Mouse (Mus musculus) hindbrain, embryonic 16.5 days (tissue): ENCODE data around the gene Nbr1. TPM values are rescaled to one million over a fixed set of nuclear protein-coding genes. Genes with fewer than 3 reads are reported as not detected.
A peak's percentile ranks its signal among the peaks of the same experiment; 100 is the strongest.

Experiments used
- ATAC-seq: fragments of 200-750 bp; cut with Nextera tagmentation; 2 replicates; pipeline ENCODE4 v1.8.0; 2017; ENCODE audit warnings: moderate TSS enrichment, moderate library complexity
- H3K27ac ChIP-seq: fragments of 300-500 bp; sonication (generic); 2 replicates; pipeline ENCODE4 v1.5.1; 2014; ENCODE audit warnings: low read depth, mild to moderate bottlenecking, control low read depth, low read length, moderate library complexity
- H3K27me3 ChIP-seq: fragments of 300-500 bp; sonication (generic); replicated peaks from 2 replicates; pipeline ENCODE4 v1.6.1; 2014; ENCODE audit warnings: low read length; ENCODE audit not compliant: control insufficient read depth, insufficient read depth
- H3K36me3 ChIP-seq: fragments of 300-500 bp; sonication (generic); 2 replicates; pipeline ENCODE4 v1.6.1; 2014; ENCODE audit warnings: mild to moderate bottlenecking, low read length, moderate library complexity, mixed read lengths; ENCODE audit not compliant: control insufficient read depth, insufficient read depth
- H3K4me1 ChIP-seq: fragments of 300-500 bp; sonication (generic); 2 replicates; pipeline ENCODE4 v1.6.1; 2014; ENCODE audit warnings: low read depth, low read length; ENCODE audit not compliant: control insufficient read depth, insufficient read depth
- H3K4me2 ChIP-seq: fragments of 300-500 bp; sonication (generic); 2 replicates; pipeline ENCODE4 v1.6.1; 2014; ENCODE audit warnings: mild to moderate bottlenecking, low read length, control low read depth, moderate library complexity
- H3K4me3 ChIP-seq: fragments of 300-500 bp; sonication (generic); 2 replicates; pipeline ENCODE4 v1.5.1; 2014; ENCODE audit warnings: mild to moderate bottlenecking, low read length, control low read depth, moderate library complexity
- H3K9ac ChIP-seq: fragments of 300-500 bp; sonication (generic); 2 replicates; pipeline ENCODE4 v1.6.1; 2014; ENCODE audit warnings: low read depth, mild to moderate bottlenecking, control low read depth, low read length, moderate library complexity
- H3K9me3 ChIP-seq: fragments of 300-500 bp; sonication (generic); 2 replicates; pipeline ENCODE4 v1.6.1; 2014; ENCODE audit warnings: mild to moderate bottlenecking, low read length, moderate library complexity; ENCODE audit not compliant: control insufficient read depth
- WGBS: fragments of 180-500 bp; shearing (Covaris S2); extraction: QIAGEN DNeasy Blood & Tissue Kit; methylation state at CpG from one replicate; pipeline ENCODE4 v1.1.7; 2014; 5-methylcytosine and 5-hydroxymethylcytosine counted together
- polyA plus RNA-seq: library from polyadenylated mRNA; unstranded; fragments of >200 nt; fragmentation: Nextera tagmentation; extraction: Ambion mirVana; gene quantifications from 2 replicates; pipeline ENCODE4 v1.2.1, GENCODE M21; 2015

Gene Nbr1
- polyA plus RNA-seq, 1 experiment from 2014 or later = 80.5 TPM

DNA sequence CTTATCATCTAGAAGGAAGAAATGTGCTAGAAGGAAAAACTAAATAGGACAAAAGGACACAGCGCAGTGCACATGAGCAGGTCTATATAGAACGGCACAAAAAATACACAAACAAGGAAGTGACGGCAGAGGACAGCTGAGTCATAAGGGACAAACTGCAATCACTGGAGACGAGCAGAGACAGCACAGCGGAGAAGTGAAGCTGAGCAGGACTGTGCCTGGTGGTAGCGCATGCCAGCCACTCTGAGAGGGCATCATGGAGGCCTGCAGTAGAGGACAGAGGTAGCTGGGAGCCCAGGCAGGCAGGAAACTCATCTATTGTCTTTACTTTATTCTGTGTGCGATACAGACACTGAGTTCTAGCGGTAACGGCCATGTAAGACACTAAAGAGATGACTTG lies 8.4 kb upstream of the Nbr1 start:
- H3K36me3 ChIP-seq = no peaks in the 10 kb centered on the region
- no peak overlapping the region for H3K4me2 ChIP-seq
- H3K27me3 ChIP-seq = no peaks in the 10 kb centered on the region
- no peak overlapping the region for H3K27ac ChIP-seq
- H3K9me3 ChIP-seq = no peaks in the 10 kb centered on the region
- H3K4me3 ChIP-seq = no peak overlapping the region
- ATAC-seq = no peak
- no peaks in the 10 kb centered on the region for H3K4me1 ChIP-seq
- 83% methylated on average over 9 of the region's 9 CpGs for WGBS
- H3K9ac ChIP-seq = no peak overlapping the region

DNA sequence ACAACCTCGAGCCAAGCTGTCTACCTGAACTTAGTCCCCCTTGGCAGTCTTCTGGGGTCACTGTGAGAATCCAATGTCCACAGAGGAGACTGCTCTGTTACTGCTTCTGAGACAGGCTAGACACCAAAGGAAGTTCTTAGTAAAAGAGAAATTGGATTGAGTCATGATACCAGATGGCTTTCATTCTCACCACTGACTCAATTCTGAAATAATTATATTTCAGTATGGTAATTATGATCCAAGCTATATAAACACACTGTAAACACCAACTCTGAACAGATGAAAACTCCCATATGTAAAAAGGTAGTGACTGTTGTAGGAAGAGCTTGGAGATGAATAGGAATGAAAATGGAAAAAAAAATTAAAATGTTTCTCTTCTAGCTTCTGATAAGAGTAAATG lies 7.8 kb upstream of the Nbr1 start:
- WGBS = 55% methylated on average over 1 of the region's 1 CpGs
- no peak for ATAC-seq

DNA sequence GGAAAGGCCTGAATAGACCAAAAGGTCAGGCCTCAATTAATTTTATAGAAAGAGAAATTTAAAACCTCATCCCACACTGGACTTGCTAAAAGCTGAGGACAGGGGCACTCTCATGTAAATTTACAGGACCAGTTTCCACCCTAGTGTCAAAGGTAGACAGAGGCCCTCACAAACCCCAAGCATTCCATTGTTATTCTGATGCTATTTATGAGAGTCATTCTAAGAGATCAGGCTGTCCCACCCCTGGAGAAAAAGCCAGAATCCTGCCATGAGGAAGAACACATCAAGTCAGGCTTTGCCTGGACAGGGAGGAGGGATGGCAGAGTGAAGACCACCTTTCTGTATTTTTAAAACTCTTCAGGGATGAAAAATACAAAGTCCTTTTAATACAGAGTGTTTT lies 3.4 kb upstream of the Nbr1 start:
- H3K27me3 ChIP-seq = no peaks in the 10 kb centered on the region
- no peaks in the 10 kb centered on the region for H3K9me3 ChIP-seq
- no peak overlapping the region for H3K4me3 ChIP-seq
- H3K27ac ChIP-seq = no peak overlapping the region
- H3K4me1 ChIP-seq = peaks cover 6% of the 10 kb centered on the region
- H3K9ac ChIP-seq = no peak overlapping the region
- no peak for ATAC-seq
- no peak overlapping the region for H3K4me2 ChIP-seq
- no peaks in the 10 kb centered on the region for H3K36me3 ChIP-seq

More for the DNA sequence above, 7.8 kb upstream of the Nbr1 start:
- H3K27me3 ChIP-seq = no peaks in the 10 kb centered on the region
- no peak overlapping the region for H3K4me2 ChIP-seq
- no peaks in the 10 kb centered on the region for H3K9me3 ChIP-seq
- H3K9ac ChIP-seq = no peak overlapping the region
- no peaks in the 10 kb centered on the region for H3K4me1 ChIP-seq
- H3K27ac ChIP-seq = no peak overlapping the region
- no peaks in the 10 kb centered on the region for H3K36me3 ChIP-seq
- no peak overlapping the region for H3K4me3 ChIP-seq

DNA sequence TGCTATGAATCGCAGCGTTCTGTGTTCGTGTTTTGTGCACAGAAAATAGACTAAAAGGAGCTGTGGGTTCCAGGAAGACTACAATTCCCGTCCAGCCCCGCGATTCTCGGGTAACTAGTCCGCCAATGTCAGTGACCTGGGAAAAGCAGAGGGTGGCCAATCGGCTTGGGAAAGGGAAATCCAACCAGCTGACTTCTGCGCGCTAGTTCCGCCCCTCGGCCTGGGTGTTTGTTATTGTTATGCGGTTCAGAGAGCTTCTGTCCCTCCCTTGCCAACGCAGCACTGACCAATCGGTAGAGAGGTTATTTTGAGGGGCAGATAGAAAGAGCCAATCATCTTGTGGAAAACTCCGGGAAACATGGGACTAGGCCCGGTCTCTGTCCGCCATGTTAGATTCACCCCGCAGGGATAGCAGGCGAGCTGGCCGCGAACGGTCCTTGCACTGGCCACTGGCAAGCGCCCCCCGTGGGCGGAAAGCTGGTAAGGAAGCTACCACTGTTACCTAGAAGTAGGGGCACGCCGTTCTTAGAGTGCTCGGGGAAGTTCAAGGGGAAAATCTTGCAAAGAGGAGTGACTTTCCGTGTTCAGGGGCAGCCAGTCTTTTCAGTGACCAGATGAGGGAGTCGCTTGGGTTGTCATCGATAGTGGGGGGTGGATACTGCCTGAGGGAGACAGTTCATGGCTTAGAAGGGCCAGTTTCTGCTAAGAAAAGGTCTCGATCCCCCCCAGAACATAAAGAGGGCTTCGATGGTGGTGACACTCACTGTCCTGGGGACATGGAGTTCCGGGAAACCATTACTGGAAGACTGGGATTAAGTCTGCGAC lies 739 bp downstream of the Nbr1 start:
- Histone ChIP-seq H3K4me1 (peaks cover 20% of the 10 kb centered on the region), H3K27ac (peak overlapping the region; percentile 98), H3K36me3 (no peaks in the 10 kb centered on the region), H3K4me3 (peak overlapping the region; percentile 83), H3K9me3 (no peaks in the 10 kb centered on the region), H3K4me2 (peak overlapping the region; percentile 79), H3K27me3 (no peaks in the 10 kb centered on the region), H3K9ac (peak overlapping the region; percentile 85)
- WGBS = under 1% methylated on average over 37 of the region's 37 CpGs
- peak; percentile 98 for ATAC-seq

DNA sequence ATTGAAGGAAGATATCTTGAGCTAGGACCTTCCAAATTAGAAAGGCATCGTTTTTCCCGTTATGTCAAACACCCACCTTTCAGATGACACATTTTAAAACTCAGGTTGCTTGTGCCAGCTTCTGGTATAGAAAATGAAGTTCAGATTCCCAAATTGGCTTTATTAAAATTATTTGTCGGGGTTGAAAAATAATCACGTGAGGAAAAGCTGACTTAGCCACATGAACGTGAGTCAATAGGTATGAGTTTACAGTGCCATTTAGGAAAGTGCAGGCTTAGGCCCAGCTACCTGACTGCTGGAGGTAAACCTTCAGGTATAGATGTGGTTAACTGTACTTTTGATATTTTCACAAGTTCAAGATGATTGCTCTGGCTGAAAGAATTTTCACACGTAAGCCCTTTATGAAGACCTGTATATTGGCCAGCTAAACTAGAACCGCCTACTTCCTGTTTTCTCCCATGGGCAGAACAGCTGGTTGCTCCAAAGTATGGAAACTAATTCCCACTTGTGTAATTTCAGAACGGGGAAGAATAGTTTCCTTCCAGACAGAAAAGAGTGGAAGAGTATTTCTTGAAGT lies 1.5 kb downstream of the Nbr1 start:
- H3K4me2 ChIP-seq = peak overlapping the region; percentile 79
- 20% methylated on average over 8 of the region's 8 CpGs for WGBS
- no peaks in the 10 kb centered on the region for H3K9me3 ChIP-seq
- no peaks in the 10 kb centered on the region; the same call in 1 of the 2 replicates for H3K36me3 ChIP-seq
- H3K9ac ChIP-seq = peak overlapping the region; percentile 85
- H3K27me3 ChIP-seq = no peaks in the 10 kb centered on the region
- H3K4me3 ChIP-seq = peak overlapping the region; percentile 83
- H3K4me1 ChIP-seq = peaks cover 20% of the 10 kb centered on the region
- no peak for ATAC-seq
- peak overlapping the region; percentile 98 for H3K27ac ChIP-seq

DNA sequence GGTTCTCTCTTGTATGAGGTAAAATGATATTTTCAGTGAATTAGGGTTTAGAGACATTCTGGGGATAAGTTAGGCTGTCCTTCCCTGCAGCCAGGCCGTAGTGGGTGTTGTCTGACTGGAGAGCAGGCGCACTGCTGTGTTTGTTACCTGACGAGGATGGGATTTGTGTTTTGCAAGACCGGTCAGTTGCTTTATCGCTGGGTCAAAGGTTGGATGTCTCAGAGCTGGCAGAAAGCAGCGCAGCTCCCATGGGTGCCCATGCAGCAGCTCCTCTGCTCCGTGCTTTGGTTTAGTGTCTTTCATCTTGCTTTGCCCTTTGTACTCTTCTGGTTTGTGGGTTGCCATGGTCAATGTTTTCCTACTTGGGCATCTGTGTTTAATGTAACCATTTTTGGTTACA lies 4.6 kb downstream of the Nbr1 start:
- Histone ChIP-seq H3K4me3 (no peak overlapping the region), H3K4me1 (peaks cover 16% of the 10 kb centered on the region), H3K9me3 (no peaks in the 10 kb centered on the region), H3K36me3 (peaks cover 16% of the 10 kb centered on the region), H3K27me3 (no peaks in the 10 kb centered on the region), H3K4me2 (no peak overlapping the region), H3K9ac (no peak overlapping the region), H3K27ac (no peak overlapping the region)
- no peak for ATAC-seq
- 95% methylated on average over 7 of the region's 7 CpGs for WGBS

DNA sequence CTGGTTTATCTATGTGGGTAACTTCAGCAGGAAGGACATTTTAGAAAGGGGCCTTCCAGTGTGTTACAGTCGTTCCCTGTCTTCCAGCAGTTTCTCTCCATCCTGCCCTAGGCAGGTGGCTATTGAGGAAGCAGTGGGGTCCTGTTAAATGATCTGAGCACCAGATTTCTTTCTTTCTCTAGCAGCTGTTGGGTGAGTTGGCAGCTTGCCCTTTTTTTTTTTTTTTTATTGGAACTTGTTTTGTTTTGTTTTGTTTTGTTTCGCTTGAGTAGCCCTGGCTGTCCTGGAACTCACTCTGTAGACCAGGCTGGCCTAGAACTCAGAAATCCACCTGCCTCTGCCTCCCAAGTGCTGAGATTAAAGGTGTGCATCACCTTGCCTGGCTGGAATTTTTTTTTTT lies 5.0 kb downstream of the Nbr1 start:
- no peak overlapping the region for H3K9ac ChIP-seq
- peaks cover 17% of the 10 kb centered on the region for H3K36me3 ChIP-seq
- H3K4me3 ChIP-seq = no peak overlapping the region
- no peak overlapping the region for H3K4me2 ChIP-seq
- 49% methylated on average over 2 of the region's 2 CpGs for WGBS
- H3K27me3 ChIP-seq = no peaks in the 10 kb centered on the region
- H3K9me3 ChIP-seq = no peaks in the 10 kb centered on the region
- H3K27ac ChIP-seq = no peak overlapping the region
- ATAC-seq = no peak
- peaks cover 16% of the 10 kb centered on the region for H3K4me1 ChIP-seq

DNA sequence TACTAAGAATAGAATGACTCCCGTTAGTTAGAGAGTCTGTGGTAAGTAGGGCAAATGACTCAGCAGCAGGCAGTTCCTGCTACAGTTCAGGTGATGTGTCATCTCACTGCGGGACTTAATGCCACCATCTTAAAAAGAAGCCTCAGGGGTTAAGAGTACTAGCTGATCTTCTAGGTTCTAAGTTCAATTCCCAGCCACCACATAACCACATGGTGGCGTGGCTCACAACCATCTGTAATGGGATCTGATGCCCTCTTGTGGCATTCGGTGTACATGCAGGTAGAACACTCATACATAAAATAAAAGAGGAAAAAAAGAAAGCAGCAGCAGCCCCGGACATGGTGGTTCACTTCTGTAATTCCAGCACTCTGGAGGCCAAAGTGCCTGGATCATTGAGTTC lies 10.4 kb downstream of the Nbr1 start:
- no peak overlapping the region for H3K4me2 ChIP-seq
- H3K4me3 ChIP-seq = no peak overlapping the region
- no peaks in the 10 kb centered on the region for H3K9me3 ChIP-seq
- no peaks in the 10 kb centered on the region for H3K4me1 ChIP-seq
- 40% methylated on average over 5 of the region's 5 CpGs for WGBS
- H3K9ac ChIP-seq = no peak overlapping the region
- H3K36me3 ChIP-seq = peaks cover 39% of the 10 kb centered on the region
- no peaks in the 10 kb centered on the region for H3K27me3 ChIP-seq
- ATAC-seq = no peak
- H3K27ac ChIP-seq = no peak overlapping the region

DNA sequence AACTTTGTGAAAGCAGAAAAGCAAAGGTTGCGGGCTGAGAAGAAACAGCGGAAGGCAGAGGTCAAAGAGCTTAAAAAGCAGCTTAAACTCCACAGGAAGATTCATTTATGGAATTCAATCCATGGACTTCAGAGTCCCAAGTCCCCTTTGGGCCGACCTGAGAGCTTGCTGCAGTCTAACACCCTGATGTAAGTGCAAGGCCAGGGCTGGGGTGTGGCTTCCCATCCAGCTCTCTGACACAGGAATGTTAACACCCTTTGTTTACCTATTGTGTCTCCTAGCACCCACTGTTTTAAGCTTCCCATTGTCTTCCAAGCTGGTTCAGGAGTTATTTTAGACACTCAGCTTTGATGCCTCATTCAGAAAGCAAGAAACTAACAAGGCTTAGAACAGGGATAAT lies 16.5 kb downstream of the Nbr1 start:
- Histone ChIP-seq H3K27me3 (no peaks in the 10 kb centered on the region), H3K36me3 (peaks cover 62% of the 10 kb centered on the region), H3K9ac (no peak overlapping the region), H3K27ac (no peak overlapping the region), H3K4me2 (no peak overlapping the region), H3K9me3 (no peaks in the 10 kb centered on the region), H3K4me3 (no peak overlapping the region), H3K4me1 (no peaks in the 10 kb centered on the region)
- 88% methylated on average over 3 of the region's 3 CpGs for WGBS
- no peak for ATAC-seq
